Mouse (Mus musculus): ENCODE data around the gene Lbhd1. TPM values are rescaled to one million over a fixed set of nuclear protein-coding genes. Genes with fewer than 3 reads are reported as not detected.
A peak's percentile ranks its signal among the peaks of the same experiment; 100 is the strongest.
"Not testable (repeated sequence)": the region's sequence is repeated elsewhere in the genome, so short reads cannot be mapped to it uniquely, and the experiment has no call there.

The Lbhd1 gene
- polyA plus RNA-seq, 1 experiment, result 28.6 TPM

GRCm38 (mm10) chr19:8888511-8889385 is 5.2 kb downstream of the Lbhd1 start, which contains the start of the genes 1810009A15Rik and Gm49416:
Gene 1810009A15Rik (plus strand): TSS chr19:8888853.
Gene Gm49416 (plus strand): TSS chr19:8888926.
- TF ChIP-seq POLR2A (IDR thresholded peaks at IDR 0.05; ENCODE audit: low read depth, low read length), result peak; percentile 95
- TF ChIP-seq CTCF (IDR thresholded peaks at IDR 0.05; ENCODE audit: borderline replicate concordance, insufficient read depth, low read length), result no peak
- H3K4me3 ChIP-seq (ENCODE audit: insufficient read depth, low read length), result peak within 1 kb of the TSS; percentile 95
- peaks cover 4% of the 10 kb centered on the region; the same call in 1 of the 2 replicates for H3K4me1 ChIP-seq (ENCODE audit: control insufficient read depth, insufficient read depth, low read length)
- H3K27ac ChIP-seq (ENCODE audit: insufficient read depth, low read length), result peak within 1 kb of the TSS; percentile 82

- peak within 1 kb of the TSS; percentile 100 for H3K4me3 ChIP-seq (ENCODE audit: insufficient read depth, low read length)
- H3K4me1 ChIP-seq (ENCODE audit: control insufficient read depth, insufficient read depth, low read length), result peaks cover 7% of the 10 kb centered on the region
- H3K27ac ChIP-seq (ENCODE audit: insufficient read depth, low read length), result peak within 1 kb of the TSS; percentile 45
Measured at GRCm38 (mm10) chr19:8892829-8893766, 9.6 kb downstream of the Lbhd1 start, which contains the start of gene Ints5. Gene Ints5 (plus strand): TSS chr19:8893005.

GRCm38 (mm10) chr19:8895397-8895960 is 11.9 kb downstream of the Lbhd1 start:
- Histone ChIP-seq H3K27ac (ENCODE audit: insufficient read depth, low read length) (no peak overlapping the region), H3K4me3 (ENCODE audit: insufficient read depth, low read length) (no peak overlapping the region), H3K4me1 (ENCODE audit: control insufficient read depth, insufficient read depth, low read length) (peaks cover 6% of the 10 kb centered on the region)
- TF ChIP-seq POLR2A (IDR thresholded peaks at IDR 0.05; ENCODE audit: low read depth, low read length) (no peak), CTCF (IDR thresholded peaks at IDR 0.05; ENCODE audit: borderline replicate concordance, insufficient read depth, low read length) (no peak)

More at GRCm38 (mm10) chr19:8892829-8893766, 9.6 kb downstream of the Lbhd1 start, which contains the start of gene Ints5:
- TF ChIP-seq POLR2A (IDR thresholded peaks at IDR 0.05; ENCODE audit: low read depth, low read length) (peak; percentile 89), CTCF (IDR thresholded peaks at IDR 0.05; ENCODE audit: borderline replicate concordance, insufficient read depth, low read length) (no peak)

- not testable (repeated sequence) for H3K4me3 ChIP-seq (ENCODE audit: insufficient read depth, low read length); H3K27ac ChIP-seq (ENCODE audit: insufficient read depth, low read length); H3K4me1 ChIP-seq (ENCODE audit: control insufficient read depth, insufficient read depth, low read length)
Measured at GRCm38 (mm10) chr19:8896231-8896630, 12.7 kb downstream of the Lbhd1 start.

- H3K27ac ChIP-seq (ENCODE audit: insufficient read depth, low read length), result peak overlapping the region; percentile 69
- not testable (repeated sequence) for H3K4me3 ChIP-seq (ENCODE audit: insufficient read depth, low read length); H3K4me1 ChIP-seq (ENCODE audit: control insufficient read depth, insufficient read depth, low read length)
Measured at GRCm38 (mm10) chr19:8897211-8897864, 13.8 kb downstream of the Lbhd1 start.

- Histone ChIP-seq H3K4me1 (ENCODE audit: control insufficient read depth, insufficient read depth, low read length) (peaks cover 3% of the 10 kb centered on the region), H3K27ac (ENCODE audit: insufficient read depth, low read length) (peak within 1 kb of the TSS; percentile 76), H3K4me3 (ENCODE audit: insufficient read depth, low read length) (peak within 1 kb of the TSS; percentile 87)
- TF ChIP-seq CTCF (IDR thresholded peaks at IDR 0.05; ENCODE audit: borderline replicate concordance, insufficient read depth, low read length) (no peak), POLR2A (IDR thresholded peaks at IDR 0.05; ENCODE audit: low read depth, low read length) (peak; percentile 78)
Measured at GRCm38 (mm10) chr19:8897865-8898495, 14.4 kb downstream of the Lbhd1 start, which contains the start of gene Ganab. Gene Ganab (plus strand): TSS chr19:8898071.

GRCm38 (mm10) chr19:8898576-8898975 is 15.0 kb downstream of the Lbhd1 start:
- peak overlapping the region; percentile 76 for H3K27ac ChIP-seq (ENCODE audit: insufficient read depth, low read length)
- peak overlapping the region; percentile 87 for H3K4me3 ChIP-seq (ENCODE audit: insufficient read depth, low read length)
- peaks cover 3% of the 10 kb centered on the region for H3K4me1 ChIP-seq (ENCODE audit: control insufficient read depth, insufficient read depth, low read length)
- TF ChIP-seq CTCF (IDR thresholded peaks at IDR 0.05; ENCODE audit: borderline replicate concordance, insufficient read depth, low read length), result no peak
- no peak for TF ChIP-seq POLR2A (IDR thresholded peaks at IDR 0.05; ENCODE audit: low read depth, low read length)

- peak overlapping the region; percentile 87 for H3K4me3 ChIP-seq (ENCODE audit: insufficient read depth, low read length)
- TF ChIP-seq POLR2A (IDR thresholded peaks at IDR 0.05; ENCODE audit: low read depth, low read length) (no peak), CTCF (IDR thresholded peaks at IDR 0.05; ENCODE audit: borderline replicate concordance, insufficient read depth, low read length) (no peak)
- peak overlapping the region; percentile 76 for H3K27ac ChIP-seq (ENCODE audit: insufficient read depth, low read length)
- H3K4me1 ChIP-seq (ENCODE audit: control insufficient read depth, insufficient read depth, low read length), result peaks cover 3% of the 10 kb centered on the region
Measured at GRCm38 (mm10) chr19:8899079-8899478, 15.5 kb downstream of the Lbhd1 start.

All from embryonic fibroblast, embryonic 13.5 days (primary cell).